Mouse (Mus musculus): ENCODE results near the gene Rspo3.

DNA sequence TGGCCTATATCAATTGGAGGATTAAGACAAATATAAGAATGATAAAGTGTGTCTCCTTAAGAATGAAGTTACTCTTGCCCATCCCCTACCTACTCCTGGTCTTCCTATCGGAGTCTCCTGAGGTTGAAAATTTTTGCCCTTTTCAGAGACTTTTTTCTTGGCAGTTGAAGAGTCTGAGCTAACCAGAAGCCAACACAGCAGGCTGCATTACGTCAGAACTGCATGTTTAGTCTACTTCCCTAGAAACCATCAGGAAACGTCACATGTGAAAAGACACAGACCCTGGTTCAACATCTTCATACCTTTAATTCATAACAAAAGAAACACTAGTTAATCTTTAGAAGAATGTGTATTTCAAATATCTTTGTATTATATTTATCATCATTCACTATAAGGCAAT lies 56.3 kb downstream of the Rspo3 start:
- TF ChIP-seq CHD2 (IDR thresholded peaks at IDR 0.05; ENCODE audit: low read depth, low read length) = no peak
- TF ChIP-seq MAFK (IDR thresholded peaks at IDR 0.05; ENCODE audit: insufficient read depth, low read depth, low read length) = no peak
- no peak for TF ChIP-seq ZNF384 (IDR thresholded peaks at IDR 0.05; ENCODE audit: low read depth, low read length)
- no peak for TF ChIP-seq HCFC1 (IDR thresholded peaks at IDR 0.05; ENCODE audit: borderline replicate concordance, insufficient read depth, low read length)
- TF ChIP-seq ZC3H11A (IDR thresholded peaks at IDR 0.05; ENCODE audit: borderline replicate concordance, low read depth, low read length) = no peak
